Mouse (Mus musculus) stomach, adult 2 months (tissue): ENCODE measurements around the gene Gm9964. TPM values are rescaled to one million over a fixed set of nuclear protein-coding genes. Genes with fewer than 3 reads are reported as not detected.

Experiments used
- polyA plus RNA-seq: library from polyadenylated mRNA; depleted of rRNA; stranded (reverse); fragments of >200 nt; gene quantifications from 2 replicates; pipeline ENCODE4 v1.2.3, GENCODE M21; 2012; rRNA removed

Gene Gm9964
- not detected in 2 replicates for polyA plus RNA-seq

DNA sequence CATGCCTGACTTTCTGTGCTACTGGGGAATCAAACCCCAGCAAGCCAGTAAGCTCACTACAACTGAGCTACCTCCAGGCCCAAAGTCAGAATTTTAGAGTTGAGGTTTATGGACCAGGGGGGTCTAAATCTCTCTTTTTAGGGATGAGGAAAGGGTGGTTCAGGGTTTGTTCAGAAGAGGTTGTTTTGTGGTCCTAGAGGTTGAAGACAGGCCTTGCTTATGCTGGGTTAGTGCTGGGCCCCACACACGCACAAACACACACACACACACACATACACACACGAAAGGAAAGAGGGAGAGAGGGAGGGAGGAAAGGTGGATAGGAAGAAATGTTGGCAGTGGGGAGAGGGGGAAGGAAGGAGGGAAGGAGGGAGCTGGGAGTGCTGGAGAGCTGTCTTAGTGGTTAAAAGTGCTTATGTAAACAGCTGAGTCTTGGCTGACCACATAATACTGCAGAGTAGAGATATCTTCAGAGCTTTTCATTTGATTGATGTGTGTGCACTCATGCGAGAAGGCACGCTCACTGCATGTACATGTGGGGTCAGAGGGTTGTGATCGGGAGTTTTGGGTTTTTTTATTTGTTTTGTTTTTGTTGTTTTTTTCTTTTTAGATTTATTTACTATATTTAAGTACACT, at the start of gene Gm9964:
TSS of gene Gm9964 (minus strand) at position 51 of the 636 bp plus-strand sequence.

GRCm38 (mm10) chr11:79339234-79339807, 42.6 kb upstream of the Gm9964 start, which contains the start of gene Nf1:
TSS of gene Nf1 (plus strand) at chr11:79339693.

DNA sequence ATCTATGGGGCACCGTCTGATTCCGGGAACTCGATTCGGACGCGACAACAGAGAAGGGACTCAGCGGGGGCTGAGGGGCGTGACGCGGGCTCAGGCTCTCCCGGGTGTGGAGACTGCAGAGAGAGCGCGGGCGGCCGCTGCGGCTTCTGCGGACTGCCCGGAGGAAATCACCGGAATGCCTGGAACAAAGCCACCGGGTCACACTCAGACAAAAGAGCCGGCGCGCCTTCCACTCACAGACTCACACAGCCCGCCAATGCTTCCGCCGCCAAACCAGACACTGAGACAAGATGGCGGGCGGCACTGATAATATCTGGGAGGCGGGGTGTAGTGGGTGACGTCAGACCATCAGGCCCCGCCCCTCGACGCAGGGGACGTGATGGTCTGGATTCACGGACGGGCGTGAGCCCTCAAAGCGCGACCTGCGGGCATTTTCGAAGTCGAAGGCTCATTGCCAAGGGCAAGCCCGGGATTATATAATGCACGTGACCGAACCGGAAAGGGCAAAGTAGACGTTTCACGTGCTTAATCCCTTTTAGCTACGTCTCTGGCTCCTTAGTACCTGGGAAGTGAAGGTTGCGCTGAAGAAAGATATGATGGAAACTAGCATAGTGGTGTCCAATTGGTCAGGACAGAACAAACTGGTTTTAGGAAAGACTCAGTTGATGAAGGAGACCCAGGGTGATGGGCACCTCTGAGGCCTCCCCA, 42.2 kb downstream of the Gm9964 start, which contains the start of gene Wsb1:
TSS of gene Wsb1 (minus strand) at position 281 of the 708 bp plus-strand sequence.

Other genes starting within 250 kb of the Gm9964 start
- 4.4 and 6.8 TPM in 2 replicates for gene Ksr1, start 150.5 kb downstream of the Gm9964 start, polyA plus RNA-seq
- 13.5 and 13.7 TPM in 2 replicates for gene Wsb1, start 42.2 kb downstream of the Gm9964 start, polyA plus RNA-seq
- gene Nf1, start 42.8 kb upstream of the Gm9964 start, polyA plus RNA-seq = 2.1 and 2.8 TPM in 2 replicates
- gene Omg, start 207.2 kb upstream of the Gm9964 start, polyA plus RNA-seq = not detected in 2 replicates
- gene Evi2b, start 226.9 kb upstream of the Gm9964 start, polyA plus RNA-seq = 2.3 and 4.2 TPM in 2 replicates
- 0.08 TPM in 2 replicates for gene Evi2, start 233.7 kb upstream of the Gm9964 start, polyA plus RNA-seq
- 0.81 and 1.0 TPM in 2 replicates for gene Evi2a, start 233.7 kb upstream of the Gm9964 start, polyA plus RNA-seq